Mouse (Mus musculus) C2C12 (cell line): ENCODE measurements around the gene Myo6. TPM values are rescaled to one million over a fixed set of nuclear protein-coding genes. Genes with fewer than 3 reads are reported as not detected.

ENCODE experiments used
- H3K27me3 ChIP-seq: one replicate; pipeline ENCODE4 v1.6.1; 2011; ENCODE audit not compliant: control insufficient read depth, insufficient read depth, insufficient read length
- H3K36me3 ChIP-seq: one replicate; pipeline ENCODE4 v1.6.1; 2011; ENCODE audit not compliant: control insufficient read depth, insufficient read depth
- H3K4me3 ChIP-seq: one replicate; pipeline ENCODE4 v1.5.1; 2011; ENCODE audit warnings: mild to moderate bottlenecking, control low read depth; ENCODE audit not compliant: poor library complexity, insufficient read depth, severe bottlenecking
- H3K79me2 ChIP-seq: one replicate; pipeline ENCODE4 v1.6.1; 2011; ENCODE audit not compliant: control insufficient read depth, insufficient read depth
- H3K79me3 ChIP-seq: one replicate; pipeline ENCODE4 v1.6.1; 2011; ENCODE audit warnings: low read depth, control low read depth
- H3ac ChIP-seq: one replicate; pipeline ENCODE3; 2011; ENCODE audit warnings: low read depth; ENCODE audit not compliant: control insufficient read depth, insufficient read length
- CEBPB ChIP-seq: IDR thresholded peaks from one replicate; pipeline ENCODE4 v1.6.1; 2011; ENCODE audit warnings: low read depth, mild to moderate bottlenecking, control low read depth, moderate library complexity
- CTCF ChIP-seq: IDR thresholded peaks from one replicate; pipeline ENCODE4 v1.5.1; 2011; ENCODE audit not compliant: control insufficient read depth, insufficient read depth, insufficient read length
- FOSL1 ChIP-seq: IDR thresholded peaks from one replicate; pipeline ENCODE4 v1.8.0; 2011; ENCODE audit warnings: mild to moderate bottlenecking, low read length; ENCODE audit not compliant: poor library complexity, insufficient read depth, severe bottlenecking
- MAX ChIP-seq: IDR thresholded peaks from one replicate; pipeline ENCODE4 v1.6.1; 2011; ENCODE audit warnings: mild to moderate bottlenecking, control low read depth
- MYOD1 ChIP-seq: IDR thresholded peaks from one replicate; pipeline ENCODE4 v1.6.1; 2011; ENCODE audit warnings: low read depth; ENCODE audit not compliant: control insufficient read depth, insufficient read length
- MYOG ChIP-seq: IDR thresholded peaks from one replicate; pipeline ENCODE4 v1.6.1; 2011; ENCODE audit not compliant: control insufficient read depth, insufficient read length; ENCODE audit errors: extremely low read depth
- USF1 ChIP-seq: IDR thresholded peaks from one replicate; pipeline ENCODE4 v1.6.1; 2011; ENCODE audit warnings: low read depth, mild to moderate bottlenecking, control low read depth, moderate library complexity
- polyA plus RNA-seq: library from polyadenylated mRNA; unstranded; fragments of >200 nt; fragmentation: generic; extraction: Trizol; gene quantifications from one replicate; pipeline ENCODE4 v1.2.1, GENCODE M21; 2012; ENCODE audit warnings: missing spikeins

The Myo6 gene
- polyA plus RNA-seq, 1 experiment = 1.3 TPM

DNA sequence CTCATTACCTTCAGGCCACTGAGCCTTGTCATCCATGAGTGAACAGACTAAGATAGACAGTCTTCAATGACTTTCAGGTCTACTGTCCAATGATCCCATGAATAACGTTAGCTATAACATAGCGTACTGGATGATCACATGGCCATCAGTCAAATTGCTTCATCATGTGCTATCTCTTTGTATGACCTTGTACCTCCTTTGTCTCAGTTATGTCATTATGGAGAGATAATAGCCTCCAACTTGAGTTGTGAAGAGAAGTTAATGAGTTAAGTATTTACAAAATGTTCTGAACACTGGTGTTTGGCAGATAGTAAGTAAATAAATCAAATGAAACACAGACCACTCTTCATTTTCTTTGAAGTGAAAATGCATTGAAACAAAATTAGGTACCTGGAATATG, 91.7 kb downstream of the Myo6 start:
- Histone ChIP-seq H3ac (no peak overlapping the region), H3K4me3 (no peak overlapping the region), H3K36me3 (no peaks in the 10 kb centered on the region), H3K27me3 (no peaks in the 10 kb centered on the region), H3K79me2 (no peaks in the 10 kb centered on the region), H3K79me3 (no peaks in the 10 kb centered on the region)
- TF ChIP-seq USF1 (no peak), FOSL1 (no peak), CEBPB (no peak), MAX (no peak), MYOD1 (no peak), CTCF (no peak), MYOG (no peak)

GRCm38 (mm10) chr9:80258396-80258795, 93.6 kb downstream of the Myo6 start:
- no peaks in the 10 kb centered on the region for H3K36me3 ChIP-seq
- H3ac ChIP-seq = no peak overlapping the region
- H3K27me3 ChIP-seq = no peaks in the 10 kb centered on the region
- no peak overlapping the region for H3K4me3 ChIP-seq
- H3K79me2 ChIP-seq = no peaks in the 10 kb centered on the region
- TF ChIP-seq FOSL1 = no peak
- TF ChIP-seq USF1 = no peak
- no peak for TF ChIP-seq MAX
- TF ChIP-seq MYOG = no peak
- no peak for TF ChIP-seq CEBPB
- no peak for TF ChIP-seq CTCF
- TF ChIP-seq MYOD1 = no peak
- H3K79me3 ChIP-seq = no peaks in the 10 kb centered on the region

DNA sequence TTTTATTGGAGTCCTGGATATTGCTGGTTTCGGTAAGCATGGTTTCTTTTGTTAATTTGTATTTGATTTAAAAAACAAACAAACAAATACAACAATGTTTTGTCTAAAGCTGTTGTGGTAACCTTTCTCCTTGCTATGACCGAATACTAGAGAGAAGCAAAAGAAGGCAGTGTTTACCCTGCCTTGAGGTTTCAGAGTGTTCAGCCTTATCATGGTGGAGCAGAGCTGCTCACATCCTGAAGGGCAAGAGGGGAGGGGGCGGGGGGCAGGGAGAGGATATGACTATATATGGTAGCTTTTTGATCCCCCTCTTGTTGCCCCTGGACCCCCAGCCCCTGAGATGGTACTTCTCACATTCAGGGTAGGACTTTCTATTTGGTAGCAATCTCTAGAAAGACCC, 96.1 kb downstream of the Myo6 start:
- H3K4me3 ChIP-seq = no peak overlapping the region
- no peak for TF ChIP-seq USF1
- TF ChIP-seq FOSL1 = no peak
- TF ChIP-seq CEBPB = no peak
- TF ChIP-seq MAX = no peak
- no peak for TF ChIP-seq MYOD1
- TF ChIP-seq MYOG = no peak
- TF ChIP-seq CTCF = no peak
- H3K79me2 ChIP-seq = no peaks in the 10 kb centered on the region
- no peaks in the 10 kb centered on the region for H3K79me3 ChIP-seq
- H3K36me3 ChIP-seq = no peaks in the 10 kb centered on the region
- H3K27me3 ChIP-seq = no peaks in the 10 kb centered on the region
- H3ac ChIP-seq = no peak overlapping the region

- Histone ChIP-seq H3K36me3 (no peaks in the 10 kb centered on the region), H3K79me2 (no peaks in the 10 kb centered on the region), H3K4me3 (no peak overlapping the region), H3ac (no peak overlapping the region), H3K79me3 (no peaks in the 10 kb centered on the region), H3K27me3 (no peaks in the 10 kb centered on the region)
- TF ChIP-seq CEBPB = no peak
- no peak for TF ChIP-seq FOSL1
- TF ChIP-seq MYOD1 = no peak
- no peak for TF ChIP-seq MAX
- no peak for TF ChIP-seq MYOG
- TF ChIP-seq USF1 = no peak
- no peak for TF ChIP-seq CTCF
Observed at GRCm38 (mm10) chr9:80262367-80263026, 97.7 kb downstream of the Myo6 start.

DNA sequence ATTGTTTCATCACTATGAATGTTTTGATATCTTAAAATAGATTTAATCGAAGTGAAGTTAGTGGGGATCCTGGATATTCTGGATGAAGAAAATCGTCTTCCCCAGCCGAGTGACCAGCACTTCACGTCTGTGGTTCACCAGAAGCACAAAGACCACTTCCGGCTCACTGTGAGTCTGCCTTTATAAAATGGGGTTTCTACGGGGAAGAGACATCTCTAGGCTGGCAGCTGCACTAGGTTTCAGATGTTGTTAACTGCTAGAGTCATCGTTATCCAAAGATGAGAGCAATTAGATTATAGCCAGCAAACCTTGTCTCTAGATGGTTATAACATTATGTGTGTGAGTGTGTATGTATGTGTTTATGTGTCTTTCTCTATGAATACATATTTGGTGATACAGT, 101.3 kb downstream of the Myo6 start:
- Histone ChIP-seq H3K4me3 (no peak overlapping the region), H3K79me2 (no peaks in the 10 kb centered on the region), H3K79me3 (no peaks in the 10 kb centered on the region), H3K36me3 (no peaks in the 10 kb centered on the region), H3K27me3 (no peaks in the 10 kb centered on the region), H3ac (no peak overlapping the region)
- TF ChIP-seq USF1 = no peak
- no peak for TF ChIP-seq MYOD1
- no peak for TF ChIP-seq MYOG
- TF ChIP-seq CEBPB = no peak
- no peak for TF ChIP-seq CTCF
- no peak for TF ChIP-seq MAX

GRCm38 (mm10) chr9:80266507-80266906, 101.7 kb downstream of the Myo6 start:
- no peak overlapping the region for H3ac ChIP-seq
- H3K79me2 ChIP-seq = no peaks in the 10 kb centered on the region
- TF ChIP-seq MYOG (no peak), MAX (no peak), USF1 (no peak), MYOD1 (no peak), FOSL1 (no peak), CEBPB (no peak), CTCF (no peak)
- H3K4me3 ChIP-seq = no peak overlapping the region
- no peaks in the 10 kb centered on the region for H3K36me3 ChIP-seq
- no peaks in the 10 kb centered on the region for H3K79me3 ChIP-seq
- no peaks in the 10 kb centered on the region for H3K27me3 ChIP-seq
